Mouse (Mus musculus) intestine, postnatal 0 days (tissue): ENCODE measurements around the gene Zfp423. TPM values are rescaled to one million over a fixed set of nuclear protein-coding genes. Genes with fewer than 3 reads are reported as not detected.

Source experiments
- ATAC-seq: fragments of 200-750 bp; cut with Nextera tagmentation; 2 replicates; pipeline ENCODE4 v1.8.0; 2017; ENCODE audit warnings: mild to moderate bottlenecking, moderate TSS enrichment, moderate library complexity
- H3K27ac ChIP-seq: fragments of 300-500 bp; sonication (generic); 2 replicates; pipeline ENCODE4 v1.5.1; 2014; ENCODE audit warnings: mild to moderate bottlenecking, low read depth, low read length, moderate library complexity
- H3K27me3 ChIP-seq: fragments of 300-500 bp; sonication (generic); replicated peaks from 2 replicates; pipeline ENCODE4 v1.6.1; 2014; ENCODE audit warnings: low read length, mixed read lengths; ENCODE audit not compliant: control insufficient read depth, insufficient read depth
- H3K36me3 ChIP-seq: fragments of 300-500 bp; sonication (generic); 2 replicates; pipeline ENCODE4 v1.6.1; 2014; ENCODE audit warnings: mild to moderate bottlenecking, moderate library complexity; ENCODE audit not compliant: control insufficient read depth, insufficient read depth
- H3K4me1 ChIP-seq: fragments of 300-500 bp; sonication (generic); replicated peaks from 2 replicates; pipeline ENCODE4 v1.6.1; 2014; ENCODE audit warnings: antibody characterized with exemption, low read length, mixed read lengths; ENCODE audit not compliant: control insufficient read depth, insufficient read depth
- H3K4me2 ChIP-seq: fragments of 300-500 bp; sonication (generic); replicated peaks from 2 replicates; pipeline ENCODE4 v1.6.1; 2014; ENCODE audit warnings: low read depth, mild to moderate bottlenecking, moderate library complexity
- H3K4me3 ChIP-seq: fragments of 300-500 bp; sonication (generic); 2 replicates; pipeline ENCODE4 v1.5.1; 2014; ENCODE audit warnings: low read depth, low read length
- H3K9ac ChIP-seq: fragments of 300-500 bp; sonication (generic); 2 replicates; pipeline ENCODE4 v1.6.1; 2014; ENCODE audit warnings: mild to moderate bottlenecking, low read depth, low read length
- H3K9me3 ChIP-seq: fragments of 300-500 bp; sonication (generic); 2 replicates; pipeline ENCODE4 v1.6.1; 2016; ENCODE audit warnings: mixed run types; ENCODE audit not compliant: control insufficient read depth
- CTCF ChIP-seq: sonication (generic); IDR thresholded peaks from 2 replicates; pipeline ENCODE4 v1.5.1; 2016; ENCODE audit warnings: low read depth, mild to moderate bottlenecking, control low read depth, antibody characterized with exemption, moderate library complexity
- WGBS: fragments of 180-500 bp; shearing (Covaris S2); extraction: QIAGEN DNeasy Blood & Tissue Kit; methylation state at CpG from one replicate; pipeline ENCODE4 v1.1.7; 2014; 5-methylcytosine and 5-hydroxymethylcytosine counted together
- polyA plus RNA-seq: library from polyadenylated mRNA; unstranded; fragments of >200 nt; fragmentation: Nextera tagmentation; extraction: Ambion mirVana; gene quantifications from 2 replicates; pipeline ENCODE4 v1.2.1, GENCODE M21; 2015

The Zfp423 gene
- polyA plus RNA-seq, 1 experiment from 2014 or later = 1.6 TPM

- H3K27me3 ChIP-seq = 0 out of 2 replicates have a peak, but pooled peaks cover 3% of the 10 kb centered on the region
- no peak overlapping the region for H3K27ac ChIP-seq
- no peaks in the 10 kb centered on the region for H3K9me3 ChIP-seq
- no peak overlapping the region for H3K4me3 ChIP-seq
- WGBS = 27% methylated on average over 12 of the region's 12 CpGs
- no peaks in the 10 kb centered on the region for H3K36me3 ChIP-seq
- no peak overlapping the region for H3K4me2 ChIP-seq
- TF ChIP-seq CTCF = 0 out of 2 replicates have a peak, but pooled peaks have one; percentile 16
- H3K9ac ChIP-seq = no peak overlapping the region
- no peaks in the 10 kb centered on the region for H3K4me1 ChIP-seq
- ATAC-seq = no peak
Measured at GRCm38 (mm10) chr8:87700321-87700720, 259.1 kb downstream of the Zfp423 start.

- Histone ChIP-seq H3K4me1 (no peaks in the 10 kb centered on the region), H3K4me2 (no peak overlapping the region), H3K9me3 (no peaks in the 10 kb centered on the region), H3K4me3 (no peak overlapping the region), H3K36me3 (no peaks in the 10 kb centered on the region), H3K9ac (no peak overlapping the region), H3K27me3 (no peaks in the 10 kb centered on the region), H3K27ac (no peak overlapping the region)
- 68% methylated on average over 9 of the region's 9 CpGs for WGBS
- no peak for TF ChIP-seq CTCF
- ATAC-seq = no peak
Measured at GRCm38 (mm10) chr8:87697127-87697526, 262.3 kb downstream of the Zfp423 start.

GRCm38 (mm10) chr8:87693741-87694140, 265.7 kb downstream of the Zfp423 start:
- H3K27ac ChIP-seq = no peak overlapping the region
- WGBS = 69% methylated on average over 4 of the region's 4 CpGs
- no peak for TF ChIP-seq CTCF
- H3K4me2 ChIP-seq = no peak overlapping the region
- H3K4me1 ChIP-seq = 0 out of 2 replicates have a peak, but pooled peaks cover 3% of the 10 kb centered on the region
- H3K36me3 ChIP-seq = no peaks in the 10 kb centered on the region
- H3K9me3 ChIP-seq = no peaks in the 10 kb centered on the region
- no peak overlapping the region for H3K9ac ChIP-seq
- H3K27me3 ChIP-seq = no peaks in the 10 kb centered on the region
- no peak for ATAC-seq
- no peak overlapping the region for H3K4me3 ChIP-seq

GRCm38 (mm10) chr8:87690100-87691095, 269.0 kb downstream of the Zfp423 start:
- Histone ChIP-seq H3K4me1 (0 out of 2 replicates have a peak, but pooled peaks cover 3% of the 10 kb centered on the region), H3K36me3 (no peaks in the 10 kb centered on the region), H3K9me3 (no peaks in the 10 kb centered on the region), H3K27me3 (no peaks in the 10 kb centered on the region), H3K9ac (no peak overlapping the region), H3K27ac (no peak overlapping the region), H3K4me3 (no peak overlapping the region), H3K4me2 (peak overlapping the region; percentile 32)
- no peak for ATAC-seq
- no peak for TF ChIP-seq CTCF
- 34% methylated on average over 28 of the region's 28 CpGs for WGBS

- H3K27me3 ChIP-seq = no peaks in the 10 kb centered on the region
- no peak overlapping the region for H3K4me3 ChIP-seq
- no peaks in the 10 kb centered on the region for H3K9me3 ChIP-seq
- no peak for ATAC-seq
- H3K36me3 ChIP-seq = no peaks in the 10 kb centered on the region
- no peak overlapping the region for H3K9ac ChIP-seq
- 82% methylated on average over 6 of the region's 6 CpGs for WGBS
- no peak overlapping the region for H3K27ac ChIP-seq
- 0 out of 2 replicates have a peak, but pooled peaks cover 3% of the 10 kb centered on the region for H3K4me1 ChIP-seq
- no peak for TF ChIP-seq CTCF
- H3K4me2 ChIP-seq = no peak overlapping the region
Measured at GRCm38 (mm10) chr8:87689192-87689591, 270.2 kb downstream of the Zfp423 start.

GRCm38 (mm10) chr8:87688348-87688747, 271.0 kb downstream of the Zfp423 start:
- no peaks in the 10 kb centered on the region for H3K27me3 ChIP-seq
- H3K4me3 ChIP-seq = no peak overlapping the region
- H3K4me1 ChIP-seq = 0 out of 2 replicates have a peak, but pooled peaks cover 3% of the 10 kb centered on the region
- WGBS = 68% methylated on average over 4 of the region's 4 CpGs
- TF ChIP-seq CTCF = no peak
- no peaks in the 10 kb centered on the region for H3K36me3 ChIP-seq
- no peak overlapping the region for H3K27ac ChIP-seq
- ATAC-seq = no peak
- H3K9me3 ChIP-seq = no peaks in the 10 kb centered on the region
- no peak overlapping the region for H3K9ac ChIP-seq
- no peak overlapping the region for H3K4me2 ChIP-seq
